Mouse (Mus musculus) brain, embryonic 14.5 days (tissue): ENCODE results near the gene Rufy3. TPM values are rescaled to one million over a fixed set of nuclear protein-coding genes. Genes with fewer than 3 reads are reported as not detected.

Experiments
- DNase-seq: peaks from one replicate; pipeline ENCODE4 v3.0.0-alpha.2; 2011; ENCODE audit warnings: low read depth
- CTCF ChIP-seq: fragments of 200-500 bp; IDR thresholded peaks from 2 replicates; pipeline ENCODE4 v1.5.1; 2012; ENCODE audit warnings: inconsistent platforms, mild to moderate bottlenecking, moderate library complexity, borderline replicate concordance; ENCODE audit not compliant: insufficient read depth, insufficient read length; ENCODE audit errors: extremely low read depth
- POLR2A ChIP-seq: fragments of 200-500 bp; IDR thresholded peaks from 2 replicates; pipeline ENCODE4 v1.6.1; 2012; ENCODE audit warnings: mild to moderate bottlenecking, inconsistent platforms, borderline replicate concordance; ENCODE audit not compliant: poor library complexity, insufficient read depth, insufficient read length, severe bottlenecking; ENCODE audit errors: extremely low read depth
- polyA plus RNA-seq: library from polyadenylated mRNA; depleted of rRNA; stranded (reverse); fragments of >200 nt; gene quantifications from 2 replicates; pipeline ENCODE4 v1.2.3, GENCODE M21; 2012

Rufy3 gene
- polyA plus RNA-seq, 1 experiment = 180 TPM

DNA sequence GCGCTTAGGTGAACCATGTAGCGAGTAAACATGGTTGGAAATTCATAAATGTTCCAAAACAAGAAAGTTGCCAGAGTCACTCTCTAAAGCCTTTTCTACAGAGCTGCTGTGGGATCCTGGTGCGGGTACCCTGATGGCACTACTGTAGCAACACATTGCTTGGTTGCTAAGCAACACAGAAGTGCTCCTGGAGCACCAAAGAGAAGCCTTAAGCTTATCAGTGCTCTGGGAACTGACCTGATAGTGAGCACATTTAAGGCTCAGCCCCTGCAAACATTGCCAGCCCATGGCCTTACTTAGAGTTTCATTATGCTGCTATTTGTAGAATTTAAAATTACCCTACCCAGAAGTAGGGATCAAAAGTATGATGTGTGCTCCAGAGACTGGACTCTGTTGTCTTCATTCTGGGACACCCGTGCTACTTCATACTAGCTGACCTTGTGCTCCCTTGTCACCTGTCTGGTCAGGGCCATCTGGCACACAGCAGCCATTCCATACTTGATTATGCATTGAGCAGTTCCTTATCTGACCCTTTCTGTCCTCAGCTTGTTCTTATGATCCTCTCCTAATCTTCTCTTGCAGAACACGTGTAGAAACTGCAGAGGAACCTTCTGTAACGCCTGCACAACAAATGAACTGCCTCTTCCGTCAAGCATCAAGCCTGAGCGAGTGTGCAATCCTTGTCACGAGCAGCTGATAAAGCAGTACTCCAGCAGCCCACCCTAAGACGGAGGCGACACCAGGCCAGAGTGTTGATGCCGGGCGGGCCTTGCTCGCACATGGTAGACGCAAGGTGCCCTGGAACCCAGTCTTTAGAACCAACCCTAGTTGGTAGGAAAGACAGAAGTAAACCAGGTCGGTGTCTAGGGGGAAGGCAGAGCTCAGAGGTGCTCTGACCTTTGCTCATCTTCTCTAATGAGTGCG lies 84.7 kb downstream of the Rufy3 start:
- TF ChIP-seq POLR2A = no peak
- TF ChIP-seq CTCF = no peak
- DNase-seq = no peak

DNA sequence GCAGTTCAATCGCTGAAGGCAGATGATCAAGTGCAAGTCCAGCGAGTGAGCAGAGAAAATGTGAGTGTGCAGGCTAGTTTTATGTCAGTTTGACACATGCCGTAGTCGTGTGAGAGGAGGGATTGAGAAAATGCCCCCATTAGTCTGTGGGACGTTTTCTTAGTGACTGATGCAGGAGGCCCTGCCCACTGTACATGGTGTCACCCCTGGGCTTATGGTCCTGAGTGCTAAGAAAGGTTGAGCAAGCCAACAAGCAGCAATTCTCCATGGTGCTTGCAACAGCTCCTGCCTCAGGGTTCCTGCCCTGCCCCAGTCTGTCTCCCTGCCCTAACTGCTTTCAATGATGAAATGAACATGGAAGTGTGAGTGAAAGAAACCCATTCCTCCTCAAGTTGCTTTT lies 87.7 kb downstream of the Rufy3 start:
- no peak for DNase-seq
- no peak for TF ChIP-seq CTCF
- TF ChIP-seq POLR2A = no peak

DNA sequence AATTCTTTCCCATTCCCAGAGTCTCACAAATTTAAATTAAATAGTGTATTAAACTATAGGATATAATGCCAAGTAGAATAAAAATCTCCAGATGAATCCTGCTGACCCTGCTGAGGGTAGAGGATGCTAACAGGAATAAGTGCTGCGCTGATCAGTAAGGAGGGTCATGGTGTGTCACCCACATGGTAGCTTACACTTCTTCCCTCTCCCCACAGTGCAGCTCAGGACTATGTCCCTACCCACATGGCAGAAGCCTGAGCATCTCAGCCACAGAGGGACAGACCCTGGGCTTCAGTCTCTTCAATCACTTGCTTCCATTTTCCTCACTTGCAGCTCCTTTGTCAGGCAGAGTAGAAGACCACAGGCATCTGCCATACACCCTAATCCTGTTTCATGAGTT lies 93.0 kb downstream of the Rufy3 start:
- no peak for DNase-seq
- no peak for TF ChIP-seq CTCF
- no peak for TF ChIP-seq POLR2A

DNA sequence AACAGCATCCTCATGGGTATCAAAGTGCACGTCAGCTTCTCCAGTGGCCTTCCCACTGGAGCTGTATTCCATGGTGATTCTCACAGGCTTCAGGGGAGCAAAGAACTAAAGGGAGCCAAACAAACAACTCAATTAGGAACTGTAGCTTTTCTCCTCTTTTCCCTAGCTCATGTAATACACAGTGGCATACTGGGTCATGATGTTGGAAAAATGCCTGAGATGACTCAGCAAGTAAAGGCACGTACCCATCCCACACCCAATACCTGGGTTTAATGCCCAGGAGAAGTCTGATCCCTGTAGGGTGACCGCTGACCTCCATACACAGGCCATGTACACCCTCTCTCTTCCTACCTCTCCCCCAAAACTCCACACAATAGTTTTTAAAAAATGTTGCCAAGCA lies 98.3 kb downstream of the Rufy3 start:
- DNase-seq = no peak
- TF ChIP-seq CTCF (no peak), POLR2A (no peak)

DNA sequence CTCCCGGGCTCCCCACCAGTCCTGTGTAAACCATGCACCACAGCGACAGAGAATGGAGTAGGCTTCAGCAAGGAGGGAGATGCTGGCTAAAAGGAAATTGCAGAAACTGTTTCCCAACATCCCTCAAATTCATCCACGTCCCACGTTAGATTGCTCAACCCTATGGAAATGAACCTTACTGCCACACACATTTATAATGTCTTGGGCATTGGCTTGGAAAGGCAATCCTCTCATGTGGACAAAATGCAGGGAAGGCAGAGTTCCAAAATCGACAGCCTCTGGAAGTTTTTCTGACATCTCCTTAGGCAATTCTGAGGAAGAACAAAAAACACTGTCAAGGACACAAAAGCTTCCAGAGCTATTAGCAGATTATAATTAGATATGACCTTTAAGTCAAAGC lies 99.0 kb downstream of the Rufy3 start:
- TF ChIP-seq CTCF (no peak), POLR2A (no peak)
- DNase-seq = no peak

DNA sequence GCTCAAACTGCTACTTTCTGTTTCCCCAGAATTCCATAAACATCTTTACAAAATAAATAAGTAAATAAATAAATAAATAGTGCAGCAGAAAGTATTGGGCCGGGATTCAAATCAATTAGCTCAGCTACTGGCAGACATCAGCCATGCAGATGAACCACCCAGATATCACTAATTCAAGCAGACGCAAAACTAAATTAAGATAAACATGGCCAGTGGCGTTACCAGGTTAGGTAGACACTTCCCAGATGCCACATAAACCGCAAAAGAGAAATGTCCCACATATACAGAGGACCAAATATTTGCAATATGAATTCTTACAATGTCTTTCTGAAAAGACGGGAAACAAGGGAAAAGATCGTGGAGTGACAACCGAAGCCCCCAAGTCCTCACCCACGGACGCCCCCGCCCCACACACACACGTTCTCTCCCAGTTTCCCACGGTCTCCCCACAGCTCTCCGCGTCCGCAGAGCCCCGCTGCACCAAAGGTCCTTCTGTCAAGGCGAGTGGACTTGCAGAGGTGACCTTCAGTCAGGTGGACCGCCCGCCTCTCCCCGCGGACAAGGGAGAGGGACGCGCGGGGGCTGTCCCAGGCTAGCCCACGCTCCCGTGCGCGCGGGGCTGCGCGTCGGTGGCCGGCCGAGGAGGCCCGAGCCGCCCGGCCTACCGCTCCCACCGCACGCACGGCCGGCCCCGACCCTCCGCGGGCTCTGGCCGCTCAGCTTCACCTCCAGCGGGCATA lies 110.0 kb downstream of the Rufy3 start:
- peak; percentile 35 for DNase-seq
- TF ChIP-seq CTCF (no peak), POLR2A (no peak)

DNA sequence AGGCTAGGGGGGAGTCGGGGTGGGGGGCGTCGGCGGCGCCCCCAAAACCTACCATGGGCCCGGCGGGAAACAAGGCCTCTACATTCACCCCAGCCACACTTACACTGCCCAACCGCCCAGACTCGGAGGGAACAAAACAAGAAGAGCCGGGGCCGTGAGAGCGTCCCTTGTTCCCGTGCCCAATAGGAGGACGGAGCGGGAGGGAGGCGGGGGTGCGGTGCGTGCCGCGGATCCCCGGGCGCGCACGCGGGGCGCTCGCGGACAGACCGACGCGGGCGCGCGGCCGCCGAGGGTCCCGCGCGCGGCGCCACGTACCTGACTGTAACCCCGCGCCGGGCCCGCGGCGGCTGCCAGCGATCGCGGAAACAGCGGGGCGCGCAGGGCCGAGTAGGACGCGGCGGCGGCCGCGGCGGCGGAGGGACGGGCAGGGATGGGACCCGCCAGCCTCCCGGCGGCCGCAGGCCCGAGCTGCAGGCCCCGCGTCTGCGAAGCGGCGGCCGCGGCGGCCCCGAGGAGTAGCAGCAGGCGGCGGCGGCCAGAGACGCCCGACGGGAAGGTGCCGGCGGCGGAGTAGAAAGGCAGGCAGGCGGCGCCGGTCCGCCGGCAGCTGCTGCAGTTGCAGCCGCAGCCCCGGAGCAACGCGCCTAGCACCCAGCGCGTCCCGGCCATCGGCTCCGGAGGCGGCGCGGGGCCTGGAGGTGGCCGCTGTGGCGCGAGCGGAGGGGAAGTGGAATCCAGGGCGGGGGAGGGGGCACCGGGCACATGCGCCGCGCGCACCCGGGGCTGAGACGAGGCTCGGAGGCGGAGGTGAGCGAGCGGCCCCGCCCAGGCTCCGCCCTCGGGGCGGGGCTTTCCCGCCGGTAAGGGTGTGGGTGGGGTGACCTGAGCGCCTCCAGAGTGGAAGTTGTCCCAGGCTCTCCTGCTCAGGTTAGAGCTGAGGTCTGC lies 110.9 kb downstream of the Rufy3 start, which contains the start of gene Grsf1:
Grsf1 (minus strand) TSS at position 729 of the 945 bp plus-strand sequence.
- peak; percentile 94 for DNase-seq
- TF ChIP-seq POLR2A (peak; percentile 92), CTCF (no peak)

DNA sequence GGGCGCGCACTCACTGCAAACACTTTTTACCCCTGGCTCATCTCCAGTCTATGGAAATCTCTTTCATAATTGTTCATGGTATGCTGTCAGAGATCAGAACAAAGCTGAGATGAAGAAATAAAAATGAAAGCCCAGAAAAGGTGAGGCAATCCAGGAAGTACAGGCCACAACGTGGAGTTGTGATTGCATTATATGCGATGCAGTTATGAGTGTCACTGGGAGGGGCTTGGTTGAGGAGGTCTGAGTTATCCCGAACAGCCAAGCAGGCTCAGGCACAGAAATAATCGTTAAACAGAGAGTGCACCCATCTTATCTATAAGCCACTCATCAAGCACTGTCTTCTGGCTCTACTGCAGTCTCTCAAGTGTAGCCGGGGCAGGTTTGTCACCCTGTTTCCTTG lies 114.1 kb downstream of the Rufy3 start:
- DNase-seq = no peak
- TF ChIP-seq CTCF (no peak), POLR2A (no peak)

DNA sequence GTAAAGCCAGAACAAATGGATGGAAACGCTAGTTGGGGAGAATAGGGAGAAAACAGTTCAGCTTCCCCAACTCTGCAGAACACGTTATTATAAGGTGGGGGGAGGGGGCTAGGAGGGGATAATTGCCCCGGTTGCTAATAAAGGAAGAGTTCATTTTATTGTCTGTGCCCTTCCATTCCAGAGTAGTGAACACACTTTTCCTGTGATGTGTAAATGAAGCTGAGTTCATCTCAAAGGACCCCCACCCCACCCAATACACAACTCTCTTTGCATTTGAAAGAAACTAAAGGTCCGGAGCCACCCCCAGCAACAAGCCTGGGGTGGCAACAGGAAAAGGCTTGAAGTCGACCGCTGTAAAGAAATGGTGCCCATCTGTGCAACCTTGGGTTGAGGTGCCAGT lies 114.5 kb downstream of the Rufy3 start:
- no peak for DNase-seq
- TF ChIP-seq CTCF (no peak), POLR2A (no peak)

DNA sequence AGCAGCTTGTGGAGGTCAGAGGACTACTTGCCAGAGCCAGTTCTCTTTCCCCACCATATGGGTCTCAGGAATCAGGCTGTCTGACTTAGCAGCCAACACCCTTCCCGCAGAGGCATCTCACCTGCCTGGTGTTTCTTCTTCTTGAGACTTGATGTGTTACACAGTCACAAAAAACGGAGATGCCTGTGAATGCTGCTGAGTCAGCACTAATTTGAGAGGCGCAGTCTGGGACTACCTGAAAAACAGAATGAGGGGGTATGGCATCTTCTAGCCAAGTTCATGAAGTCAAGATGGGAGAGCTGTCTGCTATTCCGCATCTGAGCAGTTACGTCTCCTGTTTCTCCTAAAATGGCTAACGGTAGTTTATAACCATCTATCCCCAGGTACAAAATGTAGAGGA lies 115.7 kb downstream of the Rufy3 start:
- TF ChIP-seq POLR2A (no peak), CTCF (no peak)
- no peak for DNase-seq
